In the genomic region with DNA sequence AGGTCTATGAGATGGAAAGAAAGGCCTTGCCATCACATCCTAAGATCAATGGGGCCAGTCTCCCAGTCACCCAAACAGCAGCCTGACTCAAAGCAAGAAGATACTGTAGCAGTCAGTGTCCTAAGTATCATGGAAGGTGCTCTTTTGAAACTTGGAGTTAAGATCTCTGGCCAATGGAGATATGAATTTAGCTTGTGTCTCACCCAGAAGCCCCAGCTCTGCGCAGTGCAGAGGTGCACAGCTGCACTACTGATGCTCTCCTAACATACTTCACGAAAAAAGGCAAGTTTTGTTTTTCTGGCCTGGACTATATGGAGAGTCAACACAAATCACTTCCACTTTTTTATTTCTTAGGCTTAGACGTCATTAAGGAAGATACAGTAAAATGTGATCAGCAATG, we compare ENCODE assay signal across 30 mouse cellular contexts.
DNase-seq lines count a peak whose midpoint lies in the region; ATAC-seq and TF ChIP-seq lines count a peak whose summit lies in the region.
"Had no signal": no experiment of that assay in that cellular context is flagged by ENCODE, and none has a peak within 500 bp of the region (broad histone marks: within the 10 kb centered on the region; RNA-seq: fewer than 3 reads in every experiment).

No protein-coding gene starts in this region.

- no peak overlapping the region for H3K9ac ChIP-seq in forebrain, embryonic 13.5 days
- H3K9ac ChIP-seq in forebrain, embryonic 16.5 days (replicated peaks; ENCODE audit: low read depth, low read length): no peak overlapping the region
- H3K9ac ChIP-seq in midbrain, embryonic 15.5 days: no peak overlapping the region
- no peak overlapping the region for H3K9ac ChIP-seq in midbrain, embryonic 13.5 days (replicated peaks)
- H3K9ac ChIP-seq in hindbrain, postnatal 0 days (replicated peaks; ENCODE audit: low read length): no peak overlapping the region
- H3K9ac ChIP-seq: embryonic facial prominence, embryonic 13.5 days; forebrain, embryonic 12.5 days; forebrain, postnatal 0 days; heart, embryonic 12.5 days; heart, embryonic 15.5 days; hindbrain, embryonic 14.5 days; intestine, embryonic 15.5 days had no signal

- no peaks in the 10 kb centered on the region for H3K9me3 ChIP-seq in forebrain, embryonic 13.5 days (replicated peaks)
- H3K9me3 ChIP-seq in forebrain, embryonic 16.5 days (ENCODE audit: control insufficient read depth, low read length): no peaks in the 10 kb centered on the region
- no peaks in the 10 kb centered on the region for H3K9me3 ChIP-seq in midbrain, embryonic 15.5 days
- H3K9me3 ChIP-seq in midbrain, embryonic 13.5 days: no peaks in the 10 kb centered on the region
- H3K9me3 ChIP-seq in hindbrain, postnatal 0 days (ENCODE audit: low read length): no peaks in the 10 kb centered on the region
- H3K9me3 ChIP-seq: embryonic facial prominence, embryonic 10.5 days; embryonic facial prominence, embryonic 13.5 days; forebrain, embryonic 12.5 days; G1E; heart, embryonic 12.5 days; heart, embryonic 15.5 days; intestine, embryonic 15.5 days had no signal

- 94% methylated on average over 3 of the region's 3 CpGs for WGBS in forebrain, embryonic 13.5 days
- WGBS in forebrain, embryonic 16.5 days: 94% methylated on average over 3 of the region's 3 CpGs
- WGBS in midbrain, embryonic 15.5 days: 89% methylated on average over 3 of the region's 3 CpGs
- 95% methylated on average over 3 of the region's 3 CpGs for WGBS in midbrain, embryonic 13.5 days
- 92% methylated on average over 3 of the region's 3 CpGs for WGBS in hindbrain, postnatal 0 days

- TF ChIP-seq CTCF in bone marrow macrophage, adult 2 months (IDR thresholded peaks at IDR 0.05; ENCODE audit: low read depth, low read length): no peak
- no peak for TF ChIP-seq CTCF in hindbrain, postnatal 0 days (IDR thresholded peaks at IDR 0.05; ENCODE audit: low read depth)

- H3K4me3 ChIP-seq in forebrain, embryonic 13.5 days: no peak overlapping the region
- H3K4me3 ChIP-seq in forebrain, embryonic 16.5 days (replicated peaks; ENCODE audit: low read length): no peak overlapping the region
- no peak overlapping the region for H3K4me3 ChIP-seq in midbrain, embryonic 15.5 days
- H3K4me3 ChIP-seq in midbrain, embryonic 13.5 days (replicated peaks): no peak overlapping the region
- H3K4me3 ChIP-seq in bone marrow macrophage, adult 2 months (ENCODE audit: insufficient read depth, low read length): no peak overlapping the region
- no peak overlapping the region for H3K4me3 ChIP-seq in hindbrain, postnatal 0 days (ENCODE audit: low read length)
- H3K4me3 ChIP-seq: embryonic facial prominence, embryonic 10.5 days; embryonic facial prominence, embryonic 13.5 days; erythroblast, embryonic 14.5 days; forebrain, embryonic 12.5 days; gastrocnemius, adult 2 months; heart, embryonic 12.5 days; heart, embryonic 15.5 days; intestine, embryonic 15.5 days had no signal

- H3K27ac ChIP-seq in forebrain, embryonic 13.5 days: no peak overlapping the region
- H3K27ac ChIP-seq in forebrain, embryonic 16.5 days (ENCODE audit: low read length): no peak overlapping the region
- no peak overlapping the region for H3K27ac ChIP-seq in midbrain, embryonic 15.5 days
- H3K27ac ChIP-seq in midbrain, embryonic 13.5 days: no peak overlapping the region
- peak overlapping the region; percentile 19; the same call in 1 of the 2 replicates for H3K27ac ChIP-seq in bone marrow macrophage, adult 2 months (ENCODE audit: insufficient read depth, low read depth, low read length)
- H3K27ac ChIP-seq in hindbrain, postnatal 0 days: no peak overlapping the region
- H3K27ac ChIP-seq: embryonic facial prominence, embryonic 10.5 days; embryonic facial prominence, embryonic 13.5 days; forebrain, embryonic 12.5 days; gastrocnemius, adult 2 months; heart, embryonic 15.5 days; hindbrain, embryonic 14.5 days; intestine, embryonic 15.5 days had no signal

- no peak overlapping the region for H3K4me2 ChIP-seq in forebrain, embryonic 13.5 days
- H3K4me2 ChIP-seq in forebrain, embryonic 16.5 days (ENCODE audit: low read length): no peak overlapping the region
- H3K4me2 ChIP-seq in midbrain, embryonic 15.5 days: no peak overlapping the region
- H3K4me2 ChIP-seq in midbrain, embryonic 13.5 days (replicated peaks): no peak overlapping the region
- H3K4me2 ChIP-seq in hindbrain, postnatal 0 days (ENCODE audit: low read depth, low read length): no peak overlapping the region
- H3K4me2 ChIP-seq: embryonic facial prominence, embryonic 13.5 days; forebrain, embryonic 12.5 days; heart, embryonic 12.5 days; heart, embryonic 15.5 days; hindbrain, embryonic 14.5 days; intestine, embryonic 15.5 days had no signal

- peak; percentile 41; the same call in 1 of the 2 replicates for ATAC-seq in forebrain, embryonic 13.5 days
- no peak; the same call in 1 of the 2 replicates for ATAC-seq in forebrain, embryonic 16.5 days
- 0 out of 2 replicates have a peak, but pooled peaks have one; percentile 37 for ATAC-seq in midbrain, embryonic 15.5 days (replicated peaks)
- ATAC-seq in midbrain, embryonic 13.5 days: no peak
- ATAC-seq in hindbrain, postnatal 0 days: no peak
- ATAC-seq: forebrain, postnatal 0 days; intestine, embryonic 15.5 days; Patski had no signal

- H3K27me3 ChIP-seq in forebrain, embryonic 13.5 days: no peaks in the 10 kb centered on the region
- no peaks in the 10 kb centered on the region for H3K27me3 ChIP-seq in forebrain, embryonic 16.5 days (replicated peaks; ENCODE audit: control insufficient read depth, insufficient read depth, low read length)
- H3K27me3 ChIP-seq in midbrain, embryonic 15.5 days (replicated peaks): no peaks in the 10 kb centered on the region
- no peaks in the 10 kb centered on the region for H3K27me3 ChIP-seq in midbrain, embryonic 13.5 days
- no peaks in the 10 kb centered on the region for H3K27me3 ChIP-seq in hindbrain, postnatal 0 days (ENCODE audit: insufficient read depth, low read length)
- H3K27me3 ChIP-seq: embryonic facial prominence, embryonic 13.5 days; forebrain, embryonic 12.5 days; heart, embryonic 12.5 days; heart, embryonic 15.5 days; intestine, embryonic 15.5 days; Patski had no signal

- no peak for TF ChIP-seq POLR2A in bone marrow macrophage, adult 2 months (IDR thresholded peaks at IDR 0.05; ENCODE audit: borderline replicate concordance, low read depth, low read length)

- peaks cover 14% of the 10 kb centered on the region; the same call in 1 of the 2 replicates for H3K36me3 ChIP-seq in forebrain, embryonic 13.5 days (ENCODE audit: poor library complexity, severe bottlenecking)
- no peaks in the 10 kb centered on the region; the same call in 1 of the 2 replicates for H3K36me3 ChIP-seq in forebrain, embryonic 16.5 days (ENCODE audit: control insufficient read depth, insufficient read depth)
- H3K36me3 ChIP-seq in midbrain, embryonic 15.5 days (replicated peaks): no peaks in the 10 kb centered on the region
- no peaks in the 10 kb centered on the region for H3K36me3 ChIP-seq in midbrain, embryonic 13.5 days
- no peaks in the 10 kb centered on the region for H3K36me3 ChIP-seq in hindbrain, postnatal 0 days (ENCODE audit: insufficient read depth, low read length)
- H3K36me3 ChIP-seq: embryonic facial prominence, embryonic 10.5 days; embryonic facial prominence, embryonic 13.5 days; forebrain, embryonic 12.5 days; G1E; heart, embryonic 12.5 days; heart, embryonic 15.5 days; intestine, embryonic 15.5 days had no signal

- no peak for DNase-seq in hindbrain, postnatal 0 days (ENCODE audit: low spot score)
- DNase-seq: adrenal gland, postnatal 10 days; adrenal gland, postnatal 36 days; B cell, adult 2 months; cerebellum, adult 11 months; cerebellum, adult 2 months; cerebellum, adult 9-11 months; cerebellum, postnatal 25 days; forebrain, postnatal 0 days; gastrocnemius, adult 2 months; gastrocnemius, postnatal 14 days; heart, adult 18-20 months; heart, postnatal 10 days; heart, postnatal 36 days; kidney, adult 11 months had no signal

- peaks cover 13% of the 10 kb centered on the region for H3K4me1 ChIP-seq in forebrain, embryonic 13.5 days
- peaks cover 6% of the 10 kb centered on the region for H3K4me1 ChIP-seq in forebrain, embryonic 16.5 days (replicated peaks; ENCODE audit: control insufficient read depth, insufficient read depth, low read length)
- peaks cover 7% of the 10 kb centered on the region for H3K4me1 ChIP-seq in midbrain, embryonic 15.5 days
- peaks cover 4% of the 10 kb centered on the region for H3K4me1 ChIP-seq in midbrain, embryonic 13.5 days (replicated peaks)
- H3K4me1 ChIP-seq in bone marrow macrophage, adult 2 months (ENCODE audit: control insufficient read depth, insufficient read depth, low read length): peaks cover 45% of the 10 kb centered on the region
- H3K4me1 ChIP-seq in hindbrain, postnatal 0 days (ENCODE audit: insufficient read depth, low read length): peaks cover under 1% of the 10 kb centered on the region; the same call in 1 of the 2 replicates
- H3K4me1 ChIP-seq: embryonic facial prominence, embryonic 10.5 days; embryonic facial prominence, embryonic 13.5 days; heart, embryonic 15.5 days; intestine, embryonic 15.5 days had no signal

Comparison
In these comparisons a context has a peak if more than half of its experiments do, and no peak if none do; other contexts are left out.
1. ATAC-seq: peak in forebrain, embryonic 13.5 days (single experiment) and midbrain, embryonic 15.5 days (single experiment); none in forebrain, embryonic 16.5 days (single experiment), midbrain, embryonic 13.5 days (single experiment) and hindbrain, postnatal 0 days (single experiment).